Mouse (Mus musculus): ENCODE measurements around the gene Ankdd1a. TPM values are rescaled to one million over a fixed set of nuclear protein-coding genes. Genes with fewer than 3 reads are reported as not detected.

The Ankdd1a gene
- polyA plus RNA-seq, 1 experiment from 2014 or later: 0.23 TPM

DNA sequence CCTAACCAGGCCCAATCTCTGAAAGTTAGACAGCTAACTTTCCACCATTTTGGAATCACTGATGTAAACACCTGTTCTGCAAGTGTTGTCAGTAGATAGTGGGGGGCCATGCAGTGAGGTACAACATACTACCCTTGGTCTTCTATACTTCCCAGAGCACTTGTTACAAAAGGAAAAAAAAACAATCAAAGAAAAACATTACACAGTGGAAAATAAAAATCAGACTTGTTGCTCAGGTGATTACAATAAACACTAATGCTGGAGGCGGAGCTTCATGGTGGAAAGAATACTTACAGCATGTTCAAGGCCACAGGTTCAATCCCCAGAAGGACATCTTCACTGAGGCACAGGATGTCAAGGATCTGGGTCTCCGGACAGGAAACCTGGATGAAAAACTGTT lies 32.7 kb upstream of the Ankdd1a start:
- Histone ChIP-seq H3K27ac (replicated peaks) (no peak overlapping the region), H3K4me3 (no peak overlapping the region), H3K27me3 (no peaks in the 10 kb centered on the region), H3K9ac (replicated peaks) (no peak overlapping the region), H3K4me2 (replicated peaks) (no peak overlapping the region), H3K4me1 (0 out of 2 replicates have a peak, but pooled peaks cover 4% of the 10 kb centered on the region), H3K9me3 (no peaks in the 10 kb centered on the region), H3K36me3 (no peaks in the 10 kb centered on the region)
- WGBS: 96% methylated on average over 2 of the region's 2 CpGs
- no peak for ATAC-seq (replicated peaks)

DNA sequence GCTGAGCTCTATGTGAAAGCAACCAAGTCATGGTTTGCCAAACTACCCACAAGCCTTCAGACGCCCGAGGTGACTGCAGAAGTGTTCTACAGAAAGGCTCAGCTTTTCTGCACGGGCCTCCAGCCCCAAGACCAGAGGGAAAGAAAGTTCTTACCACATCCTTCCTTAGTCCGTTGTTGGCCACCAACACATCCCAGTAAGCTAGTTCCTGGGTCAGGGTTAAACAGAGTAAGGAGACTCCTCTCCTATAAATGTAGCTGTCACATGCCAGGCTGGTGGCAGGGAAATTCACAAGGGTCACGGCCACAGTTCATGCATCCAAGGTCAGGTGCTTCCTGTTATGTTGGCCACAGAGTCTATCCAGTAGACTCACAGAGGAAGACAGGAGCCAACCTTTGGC lies 32.1 kb upstream of the Ankdd1a start:
- ATAC-seq (replicated peaks): no peak
- H3K4me1 ChIP-seq: 0 out of 2 replicates have a peak, but pooled peaks cover 4% of the 10 kb centered on the region
- no peak overlapping the region for H3K4me3 ChIP-seq
- H3K27ac ChIP-seq (replicated peaks): no peak overlapping the region
- H3K27me3 ChIP-seq: no peaks in the 10 kb centered on the region
- no peak overlapping the region for H3K9ac ChIP-seq (replicated peaks)
- no peaks in the 10 kb centered on the region for H3K36me3 ChIP-seq
- H3K4me2 ChIP-seq (replicated peaks): no peak overlapping the region
- no peaks in the 10 kb centered on the region for H3K9me3 ChIP-seq
- WGBS: 93% methylated on average over 5 of the region's 5 CpGs

DNA sequence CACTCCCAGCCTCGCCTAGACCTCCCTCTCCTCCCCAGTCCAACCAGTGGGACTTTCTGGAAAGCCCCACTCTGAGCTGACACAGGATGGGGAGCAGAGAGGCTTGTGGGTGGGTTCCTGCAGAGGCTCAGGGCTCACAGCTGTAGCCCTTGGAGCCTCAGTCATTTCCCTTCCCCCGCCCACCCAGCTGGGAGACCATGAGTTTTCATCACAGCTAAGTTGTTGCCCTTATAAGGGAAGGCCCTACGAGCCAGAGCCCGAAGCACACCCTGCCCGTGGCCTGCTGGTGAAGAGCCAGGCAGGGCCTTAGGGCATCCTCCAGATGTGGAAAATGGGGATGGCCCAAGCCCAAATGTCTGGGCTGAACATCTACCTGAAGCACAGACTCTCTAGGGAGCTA lies 31.0 kb upstream of the Ankdd1a start:
- Histone ChIP-seq H3K4me3 (no peak overlapping the region), H3K9me3 (no peaks in the 10 kb centered on the region), H3K4me2 (replicated peaks) (no peak overlapping the region), H3K27ac (replicated peaks) (no peak overlapping the region; the same call in 1 of the 2 replicates), H3K9ac (replicated peaks) (no peak overlapping the region), H3K36me3 (no peaks in the 10 kb centered on the region), H3K27me3 (no peaks in the 10 kb centered on the region), H3K4me1 (0 out of 2 replicates have a peak, but pooled peaks cover 4% of the 10 kb centered on the region)
- no peak for ATAC-seq (replicated peaks)
- WGBS: 59% methylated on average over 5 of the region's 5 CpGs

DNA sequence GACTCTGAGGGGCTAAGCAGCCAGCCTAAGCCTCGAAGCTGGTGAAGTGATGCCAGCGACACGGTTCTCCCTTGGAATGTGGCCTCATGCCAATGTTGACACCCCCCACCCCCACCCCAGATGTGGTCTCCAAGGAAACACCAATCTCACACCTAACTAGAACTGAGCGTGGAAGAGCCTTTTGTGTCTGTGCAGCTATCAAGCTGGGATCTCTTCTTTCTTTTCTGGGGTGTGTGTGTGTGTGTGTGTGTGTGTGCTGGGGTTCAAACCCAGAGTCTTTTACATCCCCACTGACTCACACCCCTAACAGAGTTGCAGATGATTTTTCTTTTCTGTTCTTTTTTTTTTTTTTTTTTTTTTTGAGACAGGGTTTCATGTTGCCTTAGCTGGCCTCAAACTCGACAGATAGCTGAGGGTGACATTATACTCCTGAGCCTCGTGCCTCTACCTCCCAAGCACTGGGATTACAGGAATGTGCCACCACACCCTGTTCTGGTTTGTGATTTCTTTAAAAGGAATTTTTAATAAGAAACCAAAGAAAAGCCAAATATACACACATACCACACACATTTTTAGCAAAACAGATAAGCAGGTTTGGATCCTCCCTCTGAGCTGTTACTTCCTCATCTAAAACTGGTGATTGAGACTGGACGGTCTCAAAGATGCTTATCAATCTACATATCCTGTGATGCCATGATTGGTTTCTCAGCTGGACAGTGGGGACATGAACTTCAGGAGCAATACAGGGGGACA lies 30.3 kb upstream of the Ankdd1a start:
- Histone ChIP-seq H3K36me3 (no peaks in the 10 kb centered on the region), H3K4me3 (no peak overlapping the region), H3K27me3 (no peaks in the 10 kb centered on the region), H3K4me1 (0 out of 2 replicates have a peak, but pooled peaks cover 4% of the 10 kb centered on the region), H3K9ac (replicated peaks) (no peak overlapping the region), H3K9me3 (no peaks in the 10 kb centered on the region), H3K4me2 (replicated peaks) (no peak overlapping the region), H3K27ac (replicated peaks) (no peak overlapping the region; the same call in 1 of the 2 replicates)
- WGBS: 24% methylated on average over 7 of the region's 7 CpGs
- no peak for ATAC-seq (replicated peaks)

DNA sequence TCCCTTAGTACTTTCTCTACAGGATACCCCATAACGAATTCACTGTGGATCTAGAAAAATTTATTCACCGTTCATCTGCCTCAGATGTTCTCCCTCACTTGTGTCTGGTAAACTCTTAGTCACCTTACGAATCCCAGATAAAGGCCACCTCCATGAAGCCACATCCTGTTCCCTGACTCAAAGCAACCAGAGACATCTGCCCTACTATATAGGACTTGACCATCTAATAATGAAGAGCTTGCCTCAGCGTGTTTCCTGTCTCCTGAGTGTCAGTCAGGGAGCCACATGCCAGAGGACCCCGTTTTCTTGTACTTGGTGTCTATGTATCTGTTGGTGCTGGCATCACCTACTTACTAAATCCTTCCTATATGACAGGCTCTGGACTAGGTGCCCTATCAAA lies 29.6 kb upstream of the Ankdd1a start:
- WGBS: 88% methylated on average over 5 of the region's 5 CpGs
- H3K9ac ChIP-seq (replicated peaks): no peak overlapping the region
- H3K4me1 ChIP-seq: 0 out of 2 replicates have a peak, but pooled peaks cover 4% of the 10 kb centered on the region
- no peak overlapping the region for H3K4me3 ChIP-seq
- no peaks in the 10 kb centered on the region for H3K9me3 ChIP-seq
- H3K36me3 ChIP-seq: no peaks in the 10 kb centered on the region
- no peaks in the 10 kb centered on the region for H3K27me3 ChIP-seq
- no peak for ATAC-seq (replicated peaks)
- H3K27ac ChIP-seq (replicated peaks): no peak overlapping the region
- no peak overlapping the region for H3K4me2 ChIP-seq (replicated peaks)

DNA sequence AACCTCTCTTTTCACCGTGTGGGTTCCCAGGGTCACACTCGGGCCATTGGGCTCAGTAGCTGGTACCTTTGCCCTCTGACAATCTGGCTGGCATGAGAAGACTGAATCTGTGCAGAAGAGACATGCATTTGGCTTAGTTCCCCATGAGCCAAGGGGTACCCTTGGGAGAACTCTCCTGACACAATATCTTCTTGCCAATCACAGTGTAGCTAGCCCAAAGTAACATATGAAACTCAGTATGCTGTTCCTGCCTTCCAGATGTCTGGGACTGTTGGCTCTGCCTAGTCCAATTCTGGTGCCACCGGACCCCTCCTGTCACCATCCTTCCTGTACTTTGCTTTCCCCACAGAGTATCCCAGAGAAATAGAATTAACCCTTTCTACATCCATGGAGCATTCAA lies 29.1 kb upstream of the Ankdd1a start:
- Histone ChIP-seq H3K4me2 (replicated peaks) (no peak overlapping the region), H3K4me1 (0 out of 2 replicates have a peak, but pooled peaks cover 4% of the 10 kb centered on the region), H3K36me3 (no peaks in the 10 kb centered on the region), H3K9me3 (no peaks in the 10 kb centered on the region), H3K27ac (replicated peaks) (no peak overlapping the region), H3K9ac (replicated peaks) (no peak overlapping the region), H3K27me3 (no peaks in the 10 kb centered on the region), H3K4me3 (no peak overlapping the region)
- ATAC-seq (replicated peaks): no peak
- 67% methylated on average over 3 of the region's 3 CpGs for WGBS

DNA sequence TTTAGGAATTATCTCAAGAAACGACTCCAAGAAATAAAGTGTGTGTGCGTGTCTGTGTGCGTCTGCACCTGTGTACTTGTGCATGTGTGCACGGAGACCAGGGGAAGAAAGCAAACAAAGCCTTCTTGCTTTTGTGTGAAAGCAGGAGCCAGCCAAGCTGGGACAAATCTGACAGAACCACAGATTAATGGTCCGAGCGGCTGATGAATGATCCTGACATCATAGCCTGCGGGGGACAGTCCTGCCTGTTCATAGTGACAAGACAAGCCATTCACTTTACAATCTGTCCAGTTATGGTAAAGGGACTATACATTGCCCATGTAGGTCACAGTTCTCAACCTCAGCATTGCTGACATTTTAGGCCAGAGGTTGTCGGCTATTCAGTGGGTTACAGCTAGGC lies 28.3 kb upstream of the Ankdd1a start:
- 66% methylated on average over 8 of the region's 8 CpGs for WGBS
- no peak overlapping the region for H3K4me3 ChIP-seq
- H3K4me1 ChIP-seq: 0 out of 2 replicates have a peak, but pooled peaks cover 4% of the 10 kb centered on the region
- no peak overlapping the region for H3K4me2 ChIP-seq (replicated peaks)
- H3K36me3 ChIP-seq: no peaks in the 10 kb centered on the region
- no peak overlapping the region for H3K9ac ChIP-seq (replicated peaks)
- H3K27me3 ChIP-seq: no peaks in the 10 kb centered on the region
- no peak overlapping the region for H3K27ac ChIP-seq (replicated peaks)
- no peaks in the 10 kb centered on the region for H3K9me3 ChIP-seq
- ATAC-seq (replicated peaks): no peak

DNA sequence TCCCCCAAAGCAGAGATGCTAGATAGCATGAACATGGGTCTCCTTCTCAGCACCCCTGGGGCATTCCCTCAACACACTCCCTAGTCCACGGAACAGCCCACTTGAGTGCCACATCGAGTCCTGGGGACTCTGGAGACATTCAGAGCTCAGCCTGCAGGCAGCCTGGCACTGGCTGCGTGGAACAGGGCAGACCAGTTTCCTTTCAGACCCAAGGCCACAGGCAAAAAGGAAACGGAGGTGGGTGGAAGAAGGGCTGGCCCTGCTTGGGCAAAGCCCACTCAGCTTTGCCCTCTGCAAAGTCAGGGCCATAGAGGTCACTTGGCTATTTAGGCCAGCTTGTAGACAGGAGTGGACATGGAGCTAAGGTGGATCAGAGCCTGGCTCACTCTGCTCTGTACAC lies 27.9 kb upstream of the Ankdd1a start:
- Histone ChIP-seq H3K27me3 (no peaks in the 10 kb centered on the region), H3K4me3 (no peak overlapping the region), H3K9ac (replicated peaks) (no peak overlapping the region), H3K4me1 (0 out of 2 replicates have a peak, but pooled peaks cover 4% of the 10 kb centered on the region), H3K9me3 (no peaks in the 10 kb centered on the region), H3K27ac (replicated peaks) (no peak overlapping the region), H3K4me2 (replicated peaks) (no peak overlapping the region), H3K36me3 (no peaks in the 10 kb centered on the region)
- ATAC-seq (replicated peaks): no peak
- WGBS: 80% methylated on average over 4 of the region's 4 CpGs

DNA sequence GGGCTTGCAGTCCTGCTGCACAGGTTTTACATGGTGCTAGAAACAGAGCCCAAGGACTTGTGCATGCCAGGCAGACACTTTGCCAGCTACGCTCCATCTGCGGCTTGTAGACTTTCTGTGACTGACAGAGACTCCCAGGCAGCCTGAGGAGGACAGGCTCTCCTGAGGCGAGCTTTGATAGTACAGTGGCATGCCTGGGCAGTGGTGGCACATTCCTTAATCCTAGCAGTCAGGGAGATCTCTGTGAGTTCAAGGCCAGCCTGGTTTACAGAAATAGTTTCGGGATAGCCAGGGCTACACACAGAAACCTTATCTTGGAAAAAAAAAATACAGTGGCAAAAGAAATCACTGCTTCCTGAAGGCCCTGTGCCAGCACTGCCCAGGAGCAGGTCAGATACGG lies 27.1 kb upstream of the Ankdd1a start:
- H3K9ac ChIP-seq (replicated peaks): no peak overlapping the region
- H3K4me3 ChIP-seq: no peak overlapping the region
- no peaks in the 10 kb centered on the region for H3K36me3 ChIP-seq
- no peak overlapping the region for H3K4me2 ChIP-seq (replicated peaks)
- 79% methylated on average over 5 of the region's 5 CpGs for WGBS
- H3K27me3 ChIP-seq: no peaks in the 10 kb centered on the region
- 0 out of 2 replicates have a peak, but pooled peaks cover 4% of the 10 kb centered on the region for H3K4me1 ChIP-seq
- H3K27ac ChIP-seq (replicated peaks): no peak overlapping the region
- H3K9me3 ChIP-seq: no peaks in the 10 kb centered on the region
- ATAC-seq (replicated peaks): no peak

DNA sequence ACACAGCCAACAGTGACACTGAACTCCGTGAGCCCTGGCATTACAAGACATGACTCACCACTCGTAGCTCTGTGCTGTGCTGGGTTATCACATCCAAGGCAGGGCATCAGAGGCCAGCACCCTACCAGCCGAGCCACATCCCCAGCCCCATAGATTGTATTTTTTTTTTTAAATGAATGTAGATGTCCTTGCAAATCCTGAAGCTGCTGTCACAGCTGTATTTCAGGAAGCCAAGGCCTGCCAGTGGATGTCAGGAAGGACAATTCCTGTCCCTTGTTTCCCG lies 26.4 kb upstream of the Ankdd1a start:
- Histone ChIP-seq H3K27me3 (no peaks in the 10 kb centered on the region), H3K4me3 (no peak overlapping the region), H3K27ac (replicated peaks) (no peak overlapping the region), H3K36me3 (no peaks in the 10 kb centered on the region), H3K4me1 (0 out of 2 replicates have a peak, but pooled peaks cover 4% of the 10 kb centered on the region), H3K9me3 (no peaks in the 10 kb centered on the region), H3K9ac (replicated peaks) (no peak overlapping the region), H3K4me2 (replicated peaks) (no peak overlapping the region)
- no peak for ATAC-seq (replicated peaks)
- 63% methylated on average over 4 of the region's 4 CpGs for WGBS

DNA sequence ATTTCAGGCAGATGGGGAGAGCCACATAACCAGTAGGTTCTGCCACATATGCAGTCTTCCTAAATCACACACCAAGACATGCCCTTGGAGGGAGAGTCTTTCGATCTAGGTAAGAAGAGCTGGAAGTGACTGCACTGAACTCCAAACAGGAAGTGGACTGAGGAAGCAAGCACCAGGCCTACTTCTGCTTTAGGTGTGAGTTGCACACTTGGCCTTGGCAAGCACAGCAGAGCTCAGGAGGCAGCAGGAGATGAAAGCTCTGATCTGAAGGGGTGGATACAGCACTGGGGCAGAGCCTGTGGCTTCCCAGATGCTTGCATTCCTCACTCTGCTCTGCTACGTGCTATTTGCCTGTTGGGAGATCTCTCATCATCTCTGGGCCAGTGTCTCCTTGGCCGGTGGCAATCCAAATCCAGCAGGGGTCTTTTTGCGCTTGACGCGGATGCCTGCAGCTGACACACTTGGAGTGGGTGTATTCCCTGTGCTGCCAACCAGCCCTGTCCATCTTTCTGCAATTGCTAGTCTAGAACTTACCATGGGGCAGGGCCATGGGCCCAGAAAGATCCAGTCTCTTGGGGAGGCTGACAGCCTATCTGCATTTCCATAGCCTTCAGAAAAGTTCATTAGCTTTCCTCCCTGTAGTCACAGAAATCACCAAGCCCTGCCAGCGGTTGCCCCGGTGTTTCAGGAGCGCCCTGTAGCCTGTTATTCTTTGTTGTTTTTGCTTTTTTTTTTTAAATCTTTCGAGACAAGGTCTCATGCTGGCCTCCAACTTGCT lies 25.8 kb upstream of the Ankdd1a start:
- WGBS: 66% methylated on average over 10 of the region's 10 CpGs
- no peaks in the 10 kb centered on the region for H3K9me3 ChIP-seq
- H3K27ac ChIP-seq (replicated peaks): no peak overlapping the region
- H3K27me3 ChIP-seq: no peaks in the 10 kb centered on the region
- H3K4me2 ChIP-seq (replicated peaks): no peak overlapping the region
- H3K36me3 ChIP-seq: no peaks in the 10 kb centered on the region
- 0 out of 2 replicates have a peak, but pooled peaks cover 4% of the 10 kb centered on the region for H3K4me1 ChIP-seq
- H3K9ac ChIP-seq (replicated peaks): no peak overlapping the region
- no peak for ATAC-seq (replicated peaks)
- H3K4me3 ChIP-seq: no peak overlapping the region

DNA sequence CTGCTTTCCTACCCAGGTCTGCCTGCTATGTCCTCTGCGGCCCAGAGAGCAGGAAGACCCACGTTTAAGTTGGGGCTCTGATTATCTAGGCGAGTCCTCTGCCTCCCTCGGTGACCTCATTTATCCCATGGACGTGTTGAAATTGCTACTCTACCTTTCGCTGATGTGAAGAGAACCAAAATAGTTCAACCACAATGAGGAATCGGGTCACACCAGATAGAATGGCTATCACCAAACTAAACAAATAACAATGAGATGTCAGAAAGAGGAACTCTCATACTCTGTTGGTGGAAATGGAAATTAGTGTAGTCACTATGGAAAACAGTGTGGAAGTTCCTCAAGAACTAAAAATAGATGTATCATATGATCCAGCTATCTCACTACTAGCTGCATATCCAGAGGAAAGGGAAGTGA lies 22.1 kb upstream of the Ankdd1a start:
- no peak for ATAC-seq (replicated peaks)
- H3K27me3 ChIP-seq: no peaks in the 10 kb centered on the region
- no peaks in the 10 kb centered on the region for H3K36me3 ChIP-seq
- 83% methylated on average over 7 of the region's 7 CpGs for WGBS
- no peak overlapping the region for H3K9ac ChIP-seq (replicated peaks)
- no peak overlapping the region for H3K27ac ChIP-seq (replicated peaks)
- no peaks in the 10 kb centered on the region for H3K9me3 ChIP-seq
- H3K4me2 ChIP-seq (replicated peaks): no peak overlapping the region
- H3K4me3 ChIP-seq: no peak overlapping the region
- H3K4me1 ChIP-seq: no peaks in the 10 kb centered on the region
